In genomic region chr1:122007749-122008148, GRCm38 (mm10) we compare ENCODE assay signal across 27 mouse cellular contexts.
DNase-seq lines count a peak whose midpoint lies in the region; TF ChIP-seq lines count a peak whose summit lies in the region.
"Had no signal": no experiment of that assay in that cellular context is flagged by ENCODE, and none has a peak within 500 bp of the region (broad histone marks: within the 10 kb centered on the region; RNA-seq: fewer than 3 reads in every experiment).

No protein-coding gene starts in this region.

- DNase-seq in testis, postnatal 14 days (ENCODE audit: low spot score), result no peak
- peak; percentile 52 for DNase-seq in R1 (ENCODE audit: low read depth, low spot score)
- DNase-seq in cerebellum, adult 11 months, result no peak
- DNase-seq in right cerebral cortex, postnatal 36 days (ENCODE audit: low spot score in 2 of 2), result no peak
- DNase-seq: adrenal gland, adult 2 months; adrenal gland, postnatal 36 days; cerebellum, adult 8-10 months; cerebellum, postnatal 36 days; embryo, embryonic 11 days; gastrocnemius, postnatal 25 days; heart, adult 18-20 months; heart, postnatal 36 days; kidney, adult 9 months; kidney, postnatal 14 days; lung, adult 18-20 months; lung, postnatal 10 days; midbrain, embryonic 14.5 days; retina, postnatal 1 day; right cerebral cortex, postnatal 14 days; thymus, adult 2 months had no signal

- TF ChIP-seq CTCF in testis, adult 2 months (IDR thresholded peaks at IDR 0.05; ENCODE audit: control insufficient read depth, insufficient read depth, insufficient replicate concordance, low read depth, low read length), result peak; percentile 22; the same call in 1 of the 2 replicates
- peak; percentile 44 for TF ChIP-seq CTCF in ES-Bruce4 (IDR thresholded peaks at IDR 0.05; ENCODE audit: low read depth, low read length)

- no peak overlapping the region for H3K9ac ChIP-seq in ES-Bruce4 (ENCODE audit: low read depth, poor library complexity, severe bottlenecking)
- H3K9ac ChIP-seq: embryonic facial prominence, embryonic 12.5 days; hindbrain, embryonic 12.5 days; stomach, embryonic 15.5 days had no signal

- TF ChIP-seq POLR2A in testis, adult 2 months (IDR thresholded peaks at IDR 0.05; ENCODE audit: control insufficient read depth, low read depth, low read length), result no peak
- no peak for TF ChIP-seq POLR2A in ES-Bruce4 (IDR thresholded peaks at IDR 0.05; ENCODE audit: insufficient read depth, low read length)

- H3K27me3 ChIP-seq in testis, adult 2 months (ENCODE audit: control insufficient read depth, insufficient read depth, low read length), result no peaks in the 10 kb centered on the region
- no peaks in the 10 kb centered on the region for H3K27me3 ChIP-seq in ES-Bruce4 (ENCODE audit: control insufficient read depth, insufficient read depth, low read length, poor library complexity, severe bottlenecking)
- H3K27me3 ChIP-seq: embryonic facial prominence, embryonic 12.5 days; hindbrain, embryonic 12.5 days; Patski; stomach, embryonic 15.5 days had no signal

- no peaks in the 10 kb centered on the region for H3K36me3 ChIP-seq in testis, adult 2 months (ENCODE audit: control insufficient read depth, insufficient read depth, low read length)
- H3K36me3 ChIP-seq in ES-Bruce4 (ENCODE audit: control insufficient read depth, insufficient read depth, low read length, poor library complexity, severe bottlenecking), result no peaks in the 10 kb centered on the region
- H3K36me3 ChIP-seq: embryonic facial prominence, embryonic 12.5 days; G1E; hindbrain, embryonic 12.5 days; stomach, embryonic 15.5 days had no signal

- H3K9me3 ChIP-seq in ES-Bruce4 (replicated peaks; ENCODE audit: control insufficient read depth, insufficient read depth, low read length, poor library complexity, severe bottlenecking), result no peaks in the 10 kb centered on the region
- H3K9me3 ChIP-seq: embryonic facial prominence, embryonic 12.5 days; hindbrain, embryonic 12.5 days; stomach, embryonic 15.5 days had no signal

- H3K27ac ChIP-seq in testis, adult 2 months (ENCODE audit: control insufficient read depth, insufficient read depth, low read depth, low read length), result no peak overlapping the region
- no peak overlapping the region for H3K27ac ChIP-seq in ES-Bruce4 (ENCODE audit: insufficient read depth, low read length)
- H3K27ac ChIP-seq: embryonic facial prominence, embryonic 12.5 days; hindbrain, embryonic 12.5 days; stomach, embryonic 15.5 days had no signal

- TF ChIP-seq EP300 in ES-Bruce4 (IDR thresholded peaks at IDR 0.05; ENCODE audit: insufficient read depth, low read depth, low read length), result no peak

- H3K4me1 ChIP-seq in testis, adult 2 months (ENCODE audit: control insufficient read depth, insufficient read depth, low read length), result no peaks in the 10 kb centered on the region
- no peaks in the 10 kb centered on the region for H3K4me1 ChIP-seq in ES-Bruce4 (ENCODE audit: control insufficient read depth, insufficient read depth, low read length)
- H3K4me1 ChIP-seq: embryonic facial prominence, embryonic 12.5 days; hindbrain, embryonic 12.5 days; stomach, embryonic 15.5 days had no signal

- H3K4me3 ChIP-seq in testis, adult 2 months (ENCODE audit: control insufficient read depth, low read depth, low read length), result no peak overlapping the region
- no peak overlapping the region for H3K4me3 ChIP-seq in ES-Bruce4 (ENCODE audit: low read depth, low read length)
- H3K4me3 ChIP-seq: embryonic facial prominence, embryonic 12.5 days; hindbrain, embryonic 12.5 days; stomach, embryonic 15.5 days had no signal
